Mouse (Mus musculus) testis, adult 2 months (tissue): ENCODE results near the gene Sh3bp4.

Experiments
- CTCF ChIP-seq: fragments of 200-500 bp; IDR thresholded peaks from 2 replicates; pipeline ENCODE4 v1.5.1; 2012; ENCODE audit warnings: low read depth, mild to moderate bottlenecking, inconsistent platforms, low read length, moderate library complexity; ENCODE audit not compliant: control insufficient read depth, insufficient read depth, insufficient replicate concordance
- POLR2A ChIP-seq: fragments of 200-500 bp; IDR thresholded peaks from 2 replicates; pipeline ENCODE4 v1.6.1; 2012; ENCODE audit warnings: low read depth, mild to moderate bottlenecking, inconsistent platforms, low read length, moderate library complexity; ENCODE audit not compliant: control insufficient read depth

DNA sequence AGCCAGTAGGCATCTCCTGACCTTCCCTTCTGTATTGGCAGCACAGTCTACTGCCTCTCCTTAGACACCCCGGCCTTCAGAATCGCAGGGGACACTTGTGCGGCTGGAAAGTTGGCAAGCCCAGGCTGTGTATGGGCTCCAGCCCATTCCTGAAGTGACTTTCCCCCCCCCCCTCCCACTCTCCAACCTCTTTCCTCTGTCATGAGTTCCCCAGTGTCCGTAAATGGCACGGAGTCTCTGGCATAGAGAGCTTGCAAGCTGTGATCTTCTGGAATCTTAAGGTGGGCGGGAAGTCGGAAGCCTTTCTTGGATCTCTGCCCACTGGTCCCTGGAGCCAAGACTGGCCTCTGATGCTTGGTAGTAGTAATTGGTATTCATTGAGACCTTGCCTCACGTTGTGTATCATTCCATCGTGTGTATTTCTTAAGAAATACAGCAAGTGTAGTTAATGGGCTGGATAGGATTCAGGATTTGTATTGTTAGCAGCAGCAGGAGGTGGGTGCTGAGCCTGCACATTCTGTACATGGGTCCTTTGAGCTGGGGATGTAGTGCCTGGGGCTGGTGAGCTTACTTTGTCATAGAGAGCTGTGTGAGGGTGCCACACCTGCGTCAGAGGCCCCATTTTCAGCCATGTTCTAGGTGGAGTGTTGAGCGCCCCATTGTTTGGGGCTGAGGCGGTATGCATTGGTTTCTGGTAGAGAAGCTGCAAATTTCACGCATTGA is 66.0 kb downstream of the Sh3bp4 start:
- TF ChIP-seq POLR2A (no peak), CTCF (no peak)
